Mouse (Mus musculus) midbrain, embryonic 11.5 days (tissue): ENCODE results near the gene Reps2. TPM values are rescaled to one million over a fixed set of nuclear protein-coding genes. Genes with fewer than 3 reads are reported as not detected.

Experiments used
- ATAC-seq: fragments of 200-750 bp; cut with Nextera tagmentation; 2 replicates; pipeline ENCODE4 v1.8.0; 2017; ENCODE audit warnings: moderate TSS enrichment, moderate library complexity; ENCODE audit not compliant: low FRiP score
- DNase-seq: peaks from one replicate; pipeline ENCODE4 v3.0.0; 2015; ENCODE audit warnings: low spot score; ENCODE audit errors: missing footprints
- H3K27ac ChIP-seq: fragments of 300-500 bp; sonication (generic); 2 replicates; pipeline ENCODE4 v1.5.1; 2014; ENCODE audit warnings: low read depth, low read length
- H3K27me3 ChIP-seq: fragments of 300-500 bp; sonication (generic); 2 replicates; pipeline ENCODE4 v1.6.1; 2014; ENCODE audit warnings: mild to moderate bottlenecking, low read length, moderate library complexity, mixed read lengths; ENCODE audit not compliant: control insufficient read depth, insufficient read depth
- H3K36me3 ChIP-seq: fragments of 300-500 bp; sonication (generic); 2 replicates; pipeline ENCODE4 v1.6.1; 2014; ENCODE audit warnings: mild to moderate bottlenecking, low read length, moderate library complexity, mixed read lengths; ENCODE audit not compliant: control insufficient read depth, insufficient read depth
- H3K4me1 ChIP-seq: fragments of 300-500 bp; sonication (generic); 2 replicates; pipeline ENCODE4 v1.6.1; 2014; ENCODE audit warnings: low read length; ENCODE audit not compliant: control insufficient read depth, insufficient read depth
- H3K4me2 ChIP-seq: fragments of 300-500 bp; sonication (generic); 2 replicates; pipeline ENCODE4 v1.6.1; 2014; ENCODE audit warnings: mild to moderate bottlenecking, moderate library complexity
- H3K4me3 ChIP-seq: fragments of 300-500 bp; sonication (generic); 2 replicates; pipeline ENCODE4 v1.5.1; 2014; ENCODE audit warnings: low read depth, low read length
- H3K9ac ChIP-seq: fragments of 300-500 bp; sonication (generic); 2 replicates; pipeline ENCODE4 v1.6.1; 2014; ENCODE audit warnings: low read length
- H3K9me3 ChIP-seq: fragments of 300-500 bp; sonication (generic); 2 replicates; pipeline ENCODE4 v1.6.1; 2016; ENCODE audit warnings: low read length; ENCODE audit not compliant: control insufficient read depth
- WGBS: fragments of 180-500 bp; shearing (Covaris S2); extraction: QIAGEN DNeasy Blood & Tissue Kit; methylation state at CpG from one replicate; pipeline ENCODE4 v1.1.7; 2014; 5-methylcytosine and 5-hydroxymethylcytosine counted together
- polyA plus RNA-seq: library from polyadenylated mRNA; unstranded; fragments of >200 nt; fragmentation: Nextera tagmentation; extraction: Ambion mirVana; gene quantifications from 2 replicates; pipeline ENCODE4 v1.2.1, GENCODE M21; 2014

Reps2 gene
- polyA plus RNA-seq, 1 experiment from 2014 or later, result 0.70 TPM

DNA sequence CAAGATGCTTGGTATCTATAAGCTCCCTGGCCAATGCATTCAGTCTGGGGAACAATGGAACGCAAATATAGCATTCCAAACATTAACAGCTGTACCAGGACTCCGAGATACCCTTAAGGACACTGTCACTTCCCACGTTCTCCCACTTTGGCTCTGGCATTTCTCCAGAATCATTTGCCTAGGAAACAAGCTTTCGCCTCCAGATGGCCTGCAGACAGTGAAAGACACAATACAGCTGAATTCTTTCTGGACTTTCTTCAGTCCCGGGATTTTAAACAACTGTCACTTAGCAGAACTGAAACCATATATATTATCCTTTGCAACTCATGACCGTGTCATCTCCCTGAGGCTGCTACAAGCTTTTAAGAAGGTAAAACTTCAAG is 87.0 kb downstream of the Reps2 start:
- Histone ChIP-seq H3K4me3 (no peak overlapping the region), H3K27me3 (peaks cover 9% of the 10 kb centered on the region), H3K27ac (no peak overlapping the region), H3K4me1 (no peaks in the 10 kb centered on the region), H3K36me3 (no peaks in the 10 kb centered on the region), H3K9me3 (no peaks in the 10 kb centered on the region), H3K9ac (no peak overlapping the region), H3K4me2 (no peak overlapping the region)
- DNase-seq, result no peak
- no peak for ATAC-seq
- 78% methylated on average over 6 of the region's 6 CpGs for WGBS

DNA sequence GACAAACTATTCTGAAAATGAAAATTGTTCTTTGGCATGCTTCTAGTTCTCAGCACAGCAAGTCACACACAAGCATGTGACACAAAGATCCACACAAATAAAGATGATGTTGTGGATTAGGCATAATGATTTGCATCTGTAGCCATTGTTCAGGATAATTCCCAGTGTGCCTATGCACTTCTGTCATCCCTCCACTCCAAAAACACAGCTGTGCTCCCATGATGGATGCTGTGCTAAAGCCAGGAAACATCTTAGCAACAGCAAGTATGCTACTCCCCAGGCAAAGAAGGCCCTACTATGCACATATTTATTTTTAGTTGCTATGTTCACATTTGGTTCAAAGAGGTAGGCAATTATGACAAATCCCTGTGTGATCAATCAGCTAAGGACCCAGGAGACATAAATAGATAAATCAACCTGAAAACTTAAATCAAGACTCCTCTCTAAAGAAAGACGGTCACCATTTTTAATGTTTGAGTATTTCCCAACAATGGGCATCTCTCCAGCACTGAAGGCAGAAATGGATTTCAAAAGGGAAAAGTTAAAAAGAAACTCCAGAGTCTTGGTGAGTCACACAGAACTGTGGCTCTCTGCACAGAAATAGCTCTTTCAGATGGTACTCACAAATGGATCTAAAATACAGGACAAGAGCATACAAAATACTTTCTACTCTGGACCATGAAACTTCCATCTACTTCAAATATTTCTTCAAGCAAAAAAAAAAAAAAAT is 87.6 kb downstream of the Reps2 start:
- WGBS, result 79% methylated on average over 1 of the region's 1 CpGs
- H3K27me3 ChIP-seq, result peaks cover 9% of the 10 kb centered on the region

GRCm38 (mm10) chrX:162554513-162554912 is 88.9 kb downstream of the Reps2 start:
- H3K27me3 ChIP-seq, result peaks cover 7% of the 10 kb centered on the region
- DNase-seq, result no peak
- H3K4me3 ChIP-seq, result no peak overlapping the region
- H3K9ac ChIP-seq, result no peak overlapping the region
- H3K36me3 ChIP-seq, result no peaks in the 10 kb centered on the region
- ATAC-seq, result no peak
- no peaks in the 10 kb centered on the region for H3K9me3 ChIP-seq
- H3K27ac ChIP-seq, result no peak overlapping the region
- H3K4me1 ChIP-seq, result no peaks in the 10 kb centered on the region
- no peak overlapping the region for H3K4me2 ChIP-seq
- 77% methylated on average over 3 of the region's 3 CpGs for whole genome bisulfite sequencing

More for the DNA sequence above, 87.6 kb downstream of the Reps2 start:
- no peaks in the 10 kb centered on the region for H3K4me1 ChIP-seq
- H3K9me3 ChIP-seq, result no peaks in the 10 kb centered on the region
- ATAC-seq, result no peak
- no peak overlapping the region for H3K27ac ChIP-seq
- H3K4me2 ChIP-seq, result no peak overlapping the region
- H3K9ac ChIP-seq, result no peak overlapping the region
- DNase-seq, result no peak
- no peaks in the 10 kb centered on the region for H3K36me3 ChIP-seq
- H3K4me3 ChIP-seq, result no peak overlapping the region

GRCm38 (mm10) chrX:162552383-162552782 is 91.1 kb downstream of the Reps2 start:
- ATAC-seq (no peak), DNase-seq (no peak)
- peaks cover 7% of the 10 kb centered on the region for H3K27me3 ChIP-seq

DNA sequence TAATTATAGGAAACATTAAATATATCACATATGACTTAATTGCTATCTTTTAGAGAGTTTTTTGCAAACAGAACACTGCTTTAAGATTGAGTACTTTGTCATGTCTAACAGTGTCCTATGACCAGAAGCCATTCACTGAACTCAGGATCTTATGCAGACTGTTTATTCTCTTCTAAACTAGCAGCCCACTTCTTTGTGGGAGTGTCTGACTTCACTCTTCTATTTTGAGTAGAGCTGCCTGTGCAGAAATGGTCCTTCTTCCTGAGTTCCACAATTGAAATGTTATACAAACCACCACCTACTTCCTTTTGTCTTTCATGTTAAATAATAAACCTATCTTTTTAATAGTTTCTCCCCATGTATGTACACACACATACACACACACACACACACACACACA is 98.4 kb downstream of the Reps2 start:
- ATAC-seq, result no peak
- no peak overlapping the region for H3K4me2 ChIP-seq
- H3K27me3 ChIP-seq, result peaks cover 7% of the 10 kb centered on the region
- H3K4me1 ChIP-seq, result no peaks in the 10 kb centered on the region
- H3K9me3 ChIP-seq, result no peaks in the 10 kb centered on the region
- DNase-seq, result no peak
- H3K36me3 ChIP-seq, result no peaks in the 10 kb centered on the region
- H3K4me3 ChIP-seq, result no peak overlapping the region
- H3K9ac ChIP-seq, result no peak overlapping the region
- no peak overlapping the region for H3K27ac ChIP-seq

More at GRCm38 (mm10) chrX:162552383-162552782, 91.1 kb downstream of the Reps2 start:
- Histone ChIP-seq H3K4me1 (no peaks in the 10 kb centered on the region), H3K36me3 (no peaks in the 10 kb centered on the region), H3K4me3 (no peak overlapping the region), H3K4me2 (no peak overlapping the region), H3K27ac (no peak overlapping the region), H3K9me3 (no peaks in the 10 kb centered on the region), H3K9ac (no peak overlapping the region)
- 45% methylated on average over 8 of the region's 8 CpGs for WGBS

GRCm38 (mm10) chrX:162542576-162543227 is 100.7 kb downstream of the Reps2 start:
- Histone ChIP-seq H3K27ac (no peak overlapping the region), H3K9me3 (no peaks in the 10 kb centered on the region), H3K36me3 (no peaks in the 10 kb centered on the region), H3K4me1 (no peaks in the 10 kb centered on the region), H3K4me2 (no peak overlapping the region), H3K27me3 (peaks cover 9% of the 10 kb centered on the region), H3K9ac (no peak overlapping the region), H3K4me3 (no peak overlapping the region)
- ATAC-seq (no peak), DNase-seq (no peak)
- 50% methylated on average over 1 of the region's 1 CpGs for WGBS

- Histone ChIP-seq H3K4me1 (no peaks in the 10 kb centered on the region), H3K9me3 (no peaks in the 10 kb centered on the region), H3K4me2 (no peak overlapping the region), H3K36me3 (no peaks in the 10 kb centered on the region), H3K9ac (no peak overlapping the region), H3K27ac (no peak overlapping the region), H3K4me3 (no peak overlapping the region), H3K27me3 (peaks cover 9% of the 10 kb centered on the region)
- no peak for DNase-seq
- WGBS, result 97% methylated on average over 1 of the region's 1 CpGs
- ATAC-seq, result no peak
These were observed 101.5 kb downstream of the Reps2 start for GRCm38 (mm10) chrX:162541961-162542360.

DNA sequence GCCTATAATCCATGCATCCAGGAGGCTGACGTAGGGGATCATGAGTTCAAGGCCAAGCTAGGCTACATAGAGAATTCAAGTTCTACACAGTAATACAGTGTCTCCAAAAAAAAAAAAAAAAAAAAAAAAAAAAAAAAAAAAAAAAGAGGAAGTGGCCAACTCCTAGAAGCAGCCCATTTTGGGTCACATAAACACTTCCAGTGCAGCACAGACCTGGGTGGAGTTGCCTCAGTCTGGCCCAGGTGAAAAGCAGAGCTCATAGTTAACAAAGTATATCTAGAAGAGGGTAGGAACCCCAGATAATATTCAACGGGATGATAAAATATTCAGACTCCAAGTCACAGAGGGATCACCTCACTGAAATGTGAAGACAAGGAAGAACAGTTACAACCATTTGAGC is 112.4 kb downstream of the Reps2 start:
- Histone ChIP-seq H3K9me3 (no peaks in the 10 kb centered on the region), H3K4me3 (no peak overlapping the region), H3K36me3 (no peaks in the 10 kb centered on the region), H3K4me2 (no peak overlapping the region), H3K9ac (no peak overlapping the region), H3K4me1 (no peaks in the 10 kb centered on the region), H3K27me3 (no peaks in the 10 kb centered on the region; the same call in none of the 2 replicates), H3K27ac (no peak overlapping the region)
- 86% methylated on average over 2 of the region's 2 CpGs for WGBS
- ATAC-seq (no peak), DNase-seq (no peak)

GRCm38 (mm10) chrX:162527240-162527639 is 116.2 kb downstream of the Reps2 start:
- Histone ChIP-seq H3K4me1 (no peaks in the 10 kb centered on the region), H3K9ac (no peak overlapping the region), H3K27ac (no peak overlapping the region), H3K4me3 (no peak overlapping the region), H3K27me3 (peaks cover 5% of the 10 kb centered on the region), H3K36me3 (no peaks in the 10 kb centered on the region), H3K9me3 (no peaks in the 10 kb centered on the region), H3K4me2 (no peak overlapping the region)
- 37% methylated on average over 2 of the region's 2 CpGs for WGBS
- ATAC-seq (no peak), DNase-seq (no peak)
